Mouse (Mus musculus) heart, adult 2 months (tissue): ENCODE measurements at regions not wholly inside any gene's neighbourhood (a gene's known extent, or its start where the extent isn't known, plus 50 kb on each side); places are given as distances from the start of the nearest gene placed in this dataset.

Experiments used
- DNase-seq, 2 experiments: peaks; one replicate each; pipeline ENCODE4 v3.0.0; 2021
- H3K27ac ChIP-seq: fragments of 200-600 bp; 2 replicates; pipeline ENCODE4 v1.8.1; 2022
- H3K27me3 ChIP-seq: fragments of 200-500 bp; 2 replicates; pipeline ENCODE4 v1.6.1; 2012; ENCODE audit warnings: mild to moderate bottlenecking, low read length, inconsistent platforms, mixed read lengths; ENCODE audit not compliant: control insufficient read depth, insufficient read depth
- H3K36me3 ChIP-seq: fragments of 200-500 bp; 2 replicates; pipeline ENCODE4 v1.6.1; 2012; ENCODE audit warnings: low read length, inconsistent platforms; ENCODE audit not compliant: control insufficient read depth, insufficient read depth
- H3K4me1 ChIP-seq: fragments of 200-500 bp; 2 replicates; pipeline ENCODE4 v1.6.1; 2011; ENCODE audit warnings: low read length; ENCODE audit not compliant: control insufficient read depth, insufficient read depth
- H3K4me3 ChIP-seq: fragments of 200-600 bp; 2 replicates; pipeline ENCODE4 v1.8.1; 2022
- H3K79me2 ChIP-seq: fragments of 200-500 bp; replicated peaks from 2 replicates; pipeline ENCODE4 v1.6.1; 2012; ENCODE audit warnings: mild to moderate bottlenecking, inconsistent platforms, low read length, moderate library complexity, mixed read lengths; ENCODE audit not compliant: control insufficient read depth, insufficient read depth
- H3K9ac ChIP-seq: fragments of 200-500 bp; 2 replicates; pipeline ENCODE4 v1.6.1; 2012; ENCODE audit warnings: low read depth, mild to moderate bottlenecking, control low read depth, inconsistent platforms, low read length, mixed read lengths
- CTCF ChIP-seq: fragments of 200-600 bp; IDR thresholded peaks from 2 replicates; pipeline ENCODE4 v1.8.1; 2022; ENCODE audit warnings: antibody characterized with exemption, mild to moderate bottlenecking, moderate library complexity
- EP300 ChIP-seq: fragments of 200-500 bp; IDR thresholded peaks from 2 replicates; pipeline ENCODE4 v1.6.1; 2011; ENCODE audit warnings: low read depth, low read length, control low read depth; ENCODE audit not compliant: insufficient read depth
- POLR2A ChIP-seq: fragments of 200-500 bp; IDR thresholded peaks from 2 replicates; pipeline ENCODE4 v1.6.1; 2011; ENCODE audit warnings: mild to moderate bottlenecking, low read depth, low read length, control low read depth; ENCODE audit not compliant: insufficient read depth
- WGBS: fragments of 180-500 bp; shearing (Covaris S2); methylation state at CpG from one replicate; pipeline ENCODE4 v1.1.7; 2018; 5-methylcytosine and 5-hydroxymethylcytosine counted together
- intact Hi-C: fragments of 180-260 bp; cut with DNase I; formaldehyde crosslinking; loops from one replicate; pipeline ENCODE4 v1.15.1; 2025

- peak overlapping the region; percentile 77 for H3K27ac ChIP-seq
- H3K4me1 ChIP-seq: peaks cover 4% of the 10 kb centered on the region; the same call in 1 of the 2 replicates
- H3K79me2 ChIP-seq: no peaks in the 10 kb centered on the region
- intact Hi-C loops: loop anchor here (5.0 kb wide), 1 partner anchor 92 kb away; no protein-coding TSS in a partner anchor
- no peak overlapping the region for H3K9ac ChIP-seq
- DNase-seq: peak in 1 of 2 experiments; percentile 34
- no peaks in the 10 kb centered on the region for H3K36me3 ChIP-seq
- no peaks in the 10 kb centered on the region for H3K27me3 ChIP-seq
- TF ChIP-seq POLR2A: no peak
- TF ChIP-seq CTCF: no peak
- TF ChIP-seq EP300: no peak
- H3K4me3 ChIP-seq: peak overlapping the region; percentile 20; the same call in 1 of the 2 replicates
- WGBS: 12% methylated on average over 12 of the region's 12 CpGs
Measured at GRCm38 (mm10) chr4:88950181-88951033, 70.4 kb upstream of the Ifne start.

- H3K79me2 ChIP-seq: no peaks in the 10 kb centered on the region
- H3K9ac ChIP-seq: no peak overlapping the region
- H3K4me1 ChIP-seq: peaks cover 4% of the 10 kb centered on the region; the same call in 1 of the 2 replicates
- no peaks in the 10 kb centered on the region for H3K36me3 ChIP-seq
- no peak for DNase-seq
- intact Hi-C loops: no loop called here
- no peak overlapping the region for H3K27ac ChIP-seq
- no peaks in the 10 kb centered on the region for H3K27me3 ChIP-seq
- 84% methylated on average over 4 of the region's 4 CpGs for whole genome bisulfite sequencing
- no peak overlapping the region for H3K4me3 ChIP-seq
- TF ChIP-seq CTCF (no peak), EP300 (no peak), POLR2A (no peak)
Measured at GRCm38 (mm10) chr4:88948027-88948859, 68.2 kb upstream of the Ifne start.

GRCm38 (mm10) chr4:88941955-88942354 is 62.0 kb upstream of the Ifne start:
- H3K27ac ChIP-seq: no peak overlapping the region
- no peaks in the 10 kb centered on the region for H3K79me2 ChIP-seq
- 78% methylated on average over 4 of the region's 4 CpGs for WGBS
- intact Hi-C loops: no loop called here
- TF ChIP-seq EP300 (no peak), CTCF (no peak), POLR2A (no peak)
- no peak for DNase-seq
- H3K27me3 ChIP-seq: no peaks in the 10 kb centered on the region
- H3K9ac ChIP-seq: no peak overlapping the region
- no peaks in the 10 kb centered on the region for H3K36me3 ChIP-seq
- no peak overlapping the region for H3K4me3 ChIP-seq
- H3K4me1 ChIP-seq: no peaks in the 10 kb centered on the region

GRCm38 (mm10) chr4:88940670-88941069 is 60.7 kb upstream of the Ifne start:
- H3K9ac ChIP-seq: no peak overlapping the region
- DNase-seq: no peak
- 87% methylated on average over 2 of the region's 2 CpGs for whole genome bisulfite sequencing
- H3K36me3 ChIP-seq: no peaks in the 10 kb centered on the region
- no peaks in the 10 kb centered on the region for H3K27me3 ChIP-seq
- intact Hi-C loops: no loop called here
- H3K4me3 ChIP-seq: no peak overlapping the region
- H3K4me1 ChIP-seq: no peaks in the 10 kb centered on the region
- no peak overlapping the region for H3K27ac ChIP-seq
- no peak for TF ChIP-seq CTCF
- TF ChIP-seq EP300: no peak
- no peak for TF ChIP-seq POLR2A
- no peaks in the 10 kb centered on the region for H3K79me2 ChIP-seq

GRCm38 (mm10) chr4:88939397-88939796 is 59.4 kb upstream of the Ifne start:
- intact Hi-C loops: loop anchor here (5.0 kb wide), 1 partner anchor 188 kb away; no protein-coding TSS in a partner anchor
- 81% methylated on average over 4 of the region's 4 CpGs for WGBS
- H3K4me1 ChIP-seq: no peaks in the 10 kb centered on the region

More at GRCm38 (mm10) chr4:88939397-88939796, 59.4 kb upstream of the Ifne start:
- Histone ChIP-seq H3K27me3 (no peaks in the 10 kb centered on the region), H3K79me2 (no peaks in the 10 kb centered on the region), H3K4me3 (no peak overlapping the region), H3K27ac (no peak overlapping the region), H3K36me3 (no peaks in the 10 kb centered on the region), H3K9ac (no peak overlapping the region)
- no peak for TF ChIP-seq EP300
- no peak for TF ChIP-seq CTCF
- TF ChIP-seq POLR2A: no peak
- DNase-seq: no peak
